Mouse (Mus musculus) thymus, adult 2 months (tissue): ENCODE data around the gene Osbpl11.

Source experiments
- CTCF ChIP-seq: fragments of 200-500 bp; IDR thresholded peaks from 2 replicates; pipeline ENCODE4 v1.5.1; 2012; ENCODE audit warnings: mild to moderate bottlenecking, control low read depth, low read length, moderate library complexity, borderline replicate concordance; ENCODE audit not compliant: control insufficient read depth, poor library complexity, insufficient read depth; ENCODE audit errors: extremely low read depth
- POLR2A ChIP-seq: fragments of 200-500 bp; IDR thresholded peaks from 2 replicates; pipeline ENCODE4 v1.6.1; 2012; ENCODE audit warnings: mild to moderate bottlenecking, low read length, control low read depth, moderate library complexity; ENCODE audit not compliant: control insufficient read depth, poor library complexity, insufficient read depth; ENCODE audit errors: extremely low read depth

DNA sequence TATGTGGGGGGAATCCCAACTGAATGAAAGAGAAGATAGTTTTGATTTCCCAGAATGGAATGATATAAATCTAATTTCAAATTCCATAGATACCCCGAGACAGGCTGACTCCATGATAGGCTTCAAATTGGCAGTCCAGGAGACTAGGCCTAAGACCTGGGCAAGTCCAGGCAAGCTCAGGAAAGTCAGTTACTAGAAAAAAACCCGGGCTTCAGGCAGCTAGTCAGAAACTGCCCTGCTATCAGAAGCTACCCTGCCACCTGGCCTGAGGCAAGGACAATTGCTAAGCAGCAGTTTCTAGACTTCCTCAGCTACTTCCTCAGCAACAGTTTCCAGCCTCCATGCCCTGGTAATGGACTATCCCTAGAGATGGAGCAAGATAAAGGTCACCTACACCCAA is 62.1 kb downstream of the Osbpl11 start:
- TF ChIP-seq POLR2A (no peak), CTCF (no peak)
